Mouse (Mus musculus) small intestine, adult 2 months (tissue): ENCODE measurements around the gene Grm8.

Experiments
- CTCF ChIP-seq: fragments of 200-500 bp; IDR thresholded peaks from 2 replicates; pipeline ENCODE4 v1.5.1; 2012; ENCODE audit warnings: low read depth, mild to moderate bottlenecking, control low read depth, inconsistent platforms, low read length, moderate library complexity, mixed read lengths; ENCODE audit not compliant: insufficient replicate concordance, insufficient read length; ENCODE audit errors: extremely low read depth
- POLR2A ChIP-seq: fragments of 200-500 bp; IDR thresholded peaks from 2 replicates; pipeline ENCODE4 v1.6.1; 2012; ENCODE audit warnings: low read depth, mild to moderate bottlenecking, control low read depth, inconsistent platforms, low read length, moderate library complexity

DNA sequence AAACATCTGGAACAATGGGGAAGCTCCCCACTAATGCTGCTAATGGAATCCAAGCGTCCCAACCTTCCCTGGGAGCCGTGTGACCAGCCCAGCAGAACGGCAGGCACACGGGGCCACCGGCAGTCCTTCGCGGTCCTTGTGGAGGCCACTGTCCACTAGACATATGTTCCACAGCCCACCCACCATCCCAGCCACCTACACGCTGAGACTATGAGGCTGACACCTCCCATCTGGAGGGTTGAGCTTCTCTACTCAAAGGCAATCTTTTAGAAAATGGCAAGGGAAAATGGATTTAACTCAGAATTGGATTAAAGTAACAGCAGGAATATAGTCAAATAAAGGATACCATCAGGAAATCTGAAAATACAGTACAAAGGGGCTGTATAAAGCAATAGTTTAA lies 23.4 kb downstream of the Grm8 start:
- TF ChIP-seq CTCF, result no peak
- no peak for TF ChIP-seq POLR2A
